Mouse (Mus musculus): ENCODE results near the gene Tiam1. TPM values are rescaled to one million over a fixed set of nuclear protein-coding genes. Genes with fewer than 3 reads are reported as not detected.
A peak's percentile ranks its signal among the peaks of the same experiment; 100 is the strongest.

Tiam1 gene
- total and polyA plus RNA-seq, 3 experiments: 1.8 to 5.3 (median 2.9) TPM

DNA sequence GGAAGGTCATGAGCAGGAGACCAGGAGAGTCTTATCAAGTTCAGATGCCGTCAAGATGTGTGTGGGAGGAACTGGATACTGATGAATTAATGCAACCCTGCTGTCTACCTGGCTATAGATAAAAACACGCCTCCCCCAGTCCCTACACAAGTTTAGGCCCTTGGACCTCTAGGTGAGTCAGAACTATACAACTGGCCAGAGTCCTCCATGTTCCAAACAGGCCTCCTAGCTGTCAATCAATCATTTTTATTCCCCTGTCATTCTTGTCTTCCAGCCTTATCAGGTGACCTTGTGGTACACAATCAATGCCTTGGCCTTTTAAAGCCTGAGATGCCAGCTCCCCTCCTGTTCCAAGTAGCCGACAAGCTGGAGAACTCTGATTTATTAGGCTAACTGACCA, 363.9 kb downstream of the Tiam1 start:
- no peaks in the 10 kb centered on the region for H3K36me3 ChIP-seq (replicated peaks)
- H3K4me3 ChIP-seq (ENCODE audit: low read depth, low read length): no peak overlapping the region
- no peaks in the 10 kb centered on the region for H3K4me1 ChIP-seq (ENCODE audit: insufficient read depth, low read depth, low read length)
- ATAC-seq (ENCODE audit: extremely low read depth, insufficient number of reproducible peaks, low FRiP score, poor library complexity, severe bottlenecking): no peak
- H3K9me3 ChIP-seq (replicated peaks): peaks cover 27% of the 10 kb centered on the region
- no peaks in the 10 kb centered on the region for H3K27me3 ChIP-seq (ENCODE audit: insufficient read depth, low read length)
- TF ChIP-seq POLR2AphosphoS5 (IDR thresholded peaks at IDR 0.05; ENCODE audit: insufficient replicate concordance, low read depth, low read length): no peak
- no peak for TF ChIP-seq TAL1 (conservative IDR thresholded peaks at IDR 0.05; ENCODE audit: low read depth, low read length)
- TF ChIP-seq GATA1 (IDR thresholded peaks at IDR 0.05; ENCODE audit: borderline replicate concordance, low read length): no peak
- no peak for TF ChIP-seq GATA2 (IDR thresholded peaks at IDR 0.05; ENCODE audit: borderline replicate concordance, low read depth, low read length)
- TF ChIP-seq CTCF (IDR thresholded peaks at IDR 0.05; ENCODE audit: low read depth, low read length): no peak
- DNase-seq (ENCODE audit: low spot score): no peak

DNA sequence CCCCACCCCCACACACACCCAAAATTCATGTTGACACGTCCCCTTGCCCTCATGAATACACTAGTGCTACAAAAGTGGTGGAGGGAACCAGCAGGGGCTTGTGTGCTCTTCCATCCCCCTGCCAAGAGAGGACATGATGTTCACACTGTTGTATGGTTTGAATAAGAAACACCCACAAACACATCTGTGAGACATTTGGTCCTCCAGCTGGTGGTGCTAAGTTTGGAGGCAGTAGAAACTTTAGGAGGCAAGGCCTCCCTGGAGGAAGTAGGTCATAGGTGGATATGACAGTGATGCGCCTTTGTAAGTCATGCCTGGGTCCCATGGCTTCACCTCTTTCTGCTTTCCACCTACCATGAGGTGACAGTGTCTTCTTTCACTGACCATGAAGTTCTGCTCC, 366.1 kb downstream of the Tiam1 start:
- no peaks in the 10 kb centered on the region for H3K27me3 ChIP-seq (ENCODE audit: insufficient read depth, low read length)
- no peaks in the 10 kb centered on the region for H3K36me3 ChIP-seq (replicated peaks)
- DNase-seq (ENCODE audit: low spot score): no peak
- H3K9me3 ChIP-seq (replicated peaks): peaks cover 32% of the 10 kb centered on the region
- TF ChIP-seq POLR2AphosphoS5 (IDR thresholded peaks at IDR 0.05; ENCODE audit: insufficient replicate concordance, low read depth, low read length): no peak
- no peak for TF ChIP-seq CTCF (IDR thresholded peaks at IDR 0.05; ENCODE audit: low read depth, low read length)
- no peak for TF ChIP-seq GATA2 (IDR thresholded peaks at IDR 0.05; ENCODE audit: borderline replicate concordance, low read depth, low read length)
- no peak for TF ChIP-seq TAL1 (conservative IDR thresholded peaks at IDR 0.05; ENCODE audit: low read depth, low read length)
- no peak for TF ChIP-seq GATA1 (IDR thresholded peaks at IDR 0.05; ENCODE audit: borderline replicate concordance, low read length)
- ATAC-seq (ENCODE audit: extremely low read depth, insufficient number of reproducible peaks, low FRiP score, poor library complexity, severe bottlenecking): no peak
- peaks cover 5% of the 10 kb centered on the region for H3K4me1 ChIP-seq (ENCODE audit: insufficient read depth, low read depth, low read length)
- no peak overlapping the region for H3K4me3 ChIP-seq (ENCODE audit: low read depth, low read length)

DNA sequence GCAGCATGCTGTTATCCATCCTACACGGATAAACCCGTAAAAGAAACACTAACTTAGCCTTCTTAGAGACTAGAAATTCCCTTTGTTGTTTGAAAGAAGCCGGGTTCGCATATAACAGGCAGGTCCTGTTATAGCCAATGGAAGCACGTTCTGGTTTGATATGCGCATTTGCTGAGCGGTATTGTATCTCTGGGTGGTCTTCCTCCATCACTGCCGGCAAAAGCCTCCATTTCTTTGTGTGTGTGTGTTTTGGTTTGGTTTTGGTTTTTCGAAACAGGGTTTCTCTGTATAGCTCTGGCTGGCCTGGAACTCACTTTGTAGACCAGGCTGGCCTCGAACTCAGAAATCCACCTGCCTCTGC, 369.0 kb downstream of the Tiam1 start:
- Histone ChIP-seq H3K36me3 (replicated peaks) (no peaks in the 10 kb centered on the region), H3K9me3 (replicated peaks) (peaks cover 43% of the 10 kb centered on the region), H3K27me3 (ENCODE audit: insufficient read depth, low read length) (no peaks in the 10 kb centered on the region), H3K4me1 (ENCODE audit: insufficient read depth, low read depth, low read length) (peaks cover 5% of the 10 kb centered on the region), H3K4me3 (ENCODE audit: low read depth, low read length) (no peak overlapping the region)
- DNase-seq (ENCODE audit: low spot score) (no peak), ATAC-seq (ENCODE audit: extremely low read depth, insufficient number of reproducible peaks, low FRiP score, poor library complexity, severe bottlenecking) (no peak)
- no peak for TF ChIP-seq POLR2AphosphoS5 (IDR thresholded peaks at IDR 0.05; ENCODE audit: insufficient replicate concordance, low read depth, low read length)
- no peak for TF ChIP-seq GATA1 (IDR thresholded peaks at IDR 0.05; ENCODE audit: borderline replicate concordance, low read length)
- TF ChIP-seq CTCF (IDR thresholded peaks at IDR 0.05; ENCODE audit: low read depth, low read length): no peak
- TF ChIP-seq TAL1 (conservative IDR thresholded peaks at IDR 0.05; ENCODE audit: low read depth, low read length): no peak
- TF ChIP-seq GATA2 (IDR thresholded peaks at IDR 0.05; ENCODE audit: borderline replicate concordance, low read depth, low read length): no peak

DNA sequence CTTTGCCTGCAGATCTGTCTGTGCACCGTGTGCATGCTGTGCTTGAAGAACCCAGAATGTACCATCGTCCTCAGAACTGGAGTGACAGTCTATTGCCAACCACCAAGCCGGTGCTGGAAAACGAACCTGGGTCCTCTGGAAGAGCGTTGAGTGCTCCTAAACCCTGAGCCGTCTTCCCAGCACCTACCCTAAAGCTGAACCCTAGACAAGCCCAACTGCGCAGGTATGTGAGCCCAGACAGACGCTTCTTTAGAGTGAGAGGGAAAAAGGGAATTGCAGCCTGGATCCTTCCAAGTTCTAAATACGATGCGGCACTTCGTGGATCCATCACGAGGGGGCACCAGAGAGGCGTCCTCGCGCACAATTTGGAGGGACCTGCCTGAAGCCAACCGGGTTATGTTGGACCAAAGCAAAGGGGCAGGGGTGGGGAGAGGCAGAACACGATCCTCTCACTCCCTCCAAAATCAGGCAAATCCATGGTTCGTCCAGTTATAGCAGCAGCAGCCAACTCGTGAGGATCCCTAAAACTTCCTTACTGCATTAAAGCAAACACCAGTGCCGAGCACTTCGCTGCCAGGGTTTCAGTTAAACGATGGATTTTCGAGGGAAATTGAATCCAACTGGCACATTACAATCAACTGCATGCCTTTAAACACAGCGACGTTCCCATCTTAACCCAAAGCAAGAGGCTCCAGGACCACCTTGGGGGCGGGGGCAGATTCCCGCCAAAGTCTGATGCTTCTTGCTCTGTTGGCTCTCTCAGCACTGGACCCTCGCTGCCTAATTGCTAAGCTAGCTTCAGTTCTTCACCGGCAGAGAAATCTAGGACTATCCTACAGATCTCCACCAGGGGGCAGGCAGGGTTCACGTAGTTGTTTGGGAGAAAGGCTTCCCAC, 369.7 kb downstream of the Tiam1 start:
- H3K36me3 ChIP-seq (replicated peaks): no peaks in the 10 kb centered on the region
- H3K4me3 ChIP-seq (ENCODE audit: low read depth, low read length): no peak overlapping the region; the same call in 1 of the 2 replicates
- peaks cover 5% of the 10 kb centered on the region for H3K4me1 ChIP-seq (ENCODE audit: insufficient read depth, low read depth, low read length)
- ATAC-seq (ENCODE audit: extremely low read depth, insufficient number of reproducible peaks, low FRiP score, poor library complexity, severe bottlenecking) (no peak; the same call in 1 of the 2 replicates), DNase-seq (ENCODE audit: low spot score) (peak; percentile 9)
- no peak for TF ChIP-seq POLR2AphosphoS5 (IDR thresholded peaks at IDR 0.05; ENCODE audit: insufficient replicate concordance, low read depth, low read length)
- no peak for TF ChIP-seq GATA2 (IDR thresholded peaks at IDR 0.05; ENCODE audit: borderline replicate concordance, low read depth, low read length)
- TF ChIP-seq GATA1 (IDR thresholded peaks at IDR 0.05; ENCODE audit: borderline replicate concordance, low read length): no peak
- TF ChIP-seq CTCF (IDR thresholded peaks at IDR 0.05; ENCODE audit: low read depth, low read length): peak; percentile 15
- H3K27me3 ChIP-seq (ENCODE audit: insufficient read depth, low read length): no peaks in the 10 kb centered on the region
- peaks cover 46% of the 10 kb centered on the region for H3K9me3 ChIP-seq (replicated peaks)

DNA sequence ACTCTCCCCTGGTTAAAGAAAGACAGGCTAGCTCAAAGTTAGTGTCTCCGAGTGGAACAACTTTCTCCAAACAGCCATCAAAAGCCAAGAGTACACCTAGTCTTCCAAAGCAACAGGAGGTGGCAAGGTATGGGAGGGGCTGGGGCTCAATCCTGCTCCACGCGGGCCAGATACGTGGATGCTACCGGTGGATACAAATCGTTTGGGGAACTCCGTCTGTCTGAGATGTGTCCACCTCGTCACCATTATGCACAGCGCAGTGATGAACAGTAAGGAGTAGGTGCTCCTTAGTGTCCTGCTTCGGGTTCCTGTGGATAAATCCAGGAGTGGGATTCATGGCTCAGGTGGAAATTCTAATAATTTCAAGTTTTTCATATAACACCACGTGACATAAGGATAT, 377.6 kb downstream of the Tiam1 start:
- Histone ChIP-seq H3K4me1 (ENCODE audit: insufficient read depth, low read depth, low read length) (no peaks in the 10 kb centered on the region), H3K27me3 (ENCODE audit: insufficient read depth, low read length) (no peaks in the 10 kb centered on the region), H3K9me3 (replicated peaks) (peaks cover 43% of the 10 kb centered on the region), H3K36me3 (replicated peaks) (no peaks in the 10 kb centered on the region), H3K4me3 (ENCODE audit: low read depth, low read length) (no peak overlapping the region)
- TF ChIP-seq CTCF (IDR thresholded peaks at IDR 0.05; ENCODE audit: low read depth, low read length) (no peak), GATA1 (IDR thresholded peaks at IDR 0.05; ENCODE audit: borderline replicate concordance, low read length) (no peak), TAL1 (conservative IDR thresholded peaks at IDR 0.05; ENCODE audit: low read depth, low read length) (no peak), GATA2 (IDR thresholded peaks at IDR 0.05; ENCODE audit: borderline replicate concordance, low read depth, low read length) (no peak), POLR2AphosphoS5 (IDR thresholded peaks at IDR 0.05; ENCODE audit: insufficient replicate concordance, low read depth, low read length) (no peak)
- ATAC-seq (ENCODE audit: extremely low read depth, insufficient number of reproducible peaks, low FRiP score, poor library complexity, severe bottlenecking) (no peak), DNase-seq (ENCODE audit: low spot score) (no peak)

DNA sequence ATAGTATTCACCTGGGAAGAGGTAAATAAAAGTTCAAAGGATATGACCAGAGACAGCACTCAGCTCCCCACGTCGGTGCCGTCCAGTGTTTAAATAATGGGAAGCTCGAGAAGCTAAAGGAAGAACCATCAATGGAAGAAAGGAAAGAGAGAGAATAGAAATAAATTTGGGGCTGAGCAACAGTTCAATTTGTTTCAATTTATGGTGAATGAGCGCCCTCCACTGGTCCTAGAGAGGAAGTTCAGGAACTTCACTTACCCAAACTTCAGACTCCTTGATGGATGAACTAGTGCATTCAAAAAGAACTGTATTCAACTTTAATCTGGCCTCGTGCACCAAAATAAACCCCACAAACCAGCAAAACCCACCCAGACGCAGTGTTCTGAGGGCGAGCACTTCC, 378.1 kb downstream of the Tiam1 start:
- H3K4me3 ChIP-seq (ENCODE audit: low read depth, low read length): no peak overlapping the region
- H3K9me3 ChIP-seq (replicated peaks): peaks cover 40% of the 10 kb centered on the region
- TF ChIP-seq CTCF (IDR thresholded peaks at IDR 0.05; ENCODE audit: low read depth, low read length) (peak; percentile 19; the same call in 1 of the 2 replicates), TAL1 (conservative IDR thresholded peaks at IDR 0.05; ENCODE audit: low read depth, low read length) (no peak), GATA1 (IDR thresholded peaks at IDR 0.05; ENCODE audit: borderline replicate concordance, low read length) (no peak)
- no peak for ATAC-seq (ENCODE audit: extremely low read depth, insufficient number of reproducible peaks, low FRiP score, poor library complexity, severe bottlenecking)
- no peaks in the 10 kb centered on the region for H3K4me1 ChIP-seq (ENCODE audit: insufficient read depth, low read depth, low read length)
- no peaks in the 10 kb centered on the region for H3K27me3 ChIP-seq (ENCODE audit: insufficient read depth, low read length)
- no peaks in the 10 kb centered on the region for H3K36me3 ChIP-seq (replicated peaks)
- no peak for DNase-seq (ENCODE audit: low spot score)
